Mouse (Mus musculus) heart, postnatal 14 days (tissue): ENCODE measurements around the gene Nfkb1. TPM values are rescaled to one million over a fixed set of nuclear protein-coding genes. Genes with fewer than 3 reads are reported as not detected.

Source experiments
- DNase-seq, 2 experiments: peaks; one replicate each; pipeline ENCODE4 v3.0.0; 2021 to 2022
- intact Hi-C: fragments of 180-260 bp; cut with DNase I; formaldehyde crosslinking; loops from one replicate; pipeline ENCODE4 v1.15.1; 2025
- total RNA-seq, 2 experiments: library from RNA; stranded (reverse); gene quantifications; 2 replicates each; pipeline ENCODE4 v1.2.3; 2021

Nfkb1 gene
- total RNA-seq, 2 experiments from 2014 or later, result 44.1 to 45.4 TPM

- intact Hi-C loops, result loop anchor here (5.0 kb wide), 1 partner anchor 55 kb away; the partner anchor contains the start of gene Nfkb1
- no peak for DNase-seq
Measured at GRCm38 (mm10) chr3:135637592-135637991, 53.8 kb downstream of the Nfkb1 start.

GRCm38 (mm10) chr3:135636454-135636853 lies 54.9 kb downstream of the Nfkb1 start:
- no peak for DNase-seq
- intact Hi-C loops, result loop anchor here (5.0 kb wide), 1 partner anchor 56 kb away; the partner anchor contains the start of gene Nfkb1

GRCm38 (mm10) chr3:135635646-135636434 lies 55.5 kb downstream of the Nfkb1 start:
- DNase-seq, result no peak
- intact Hi-C loops, result loop anchor here (5.0 kb wide), 1 partner anchor 56 kb away; the partner anchor contains the start of gene Nfkb1

- no peak for DNase-seq
- intact Hi-C loops, result loop anchor here (5.0 kb wide), 1 partner anchor 57 kb away; the partner anchor contains the start of gene Nfkb1
Measured at GRCm38 (mm10) chr3:135635030-135635429, 56.3 kb downstream of the Nfkb1 start.

GRCm38 (mm10) chr3:135634275-135634674 lies 57.1 kb downstream of the Nfkb1 start:
- intact Hi-C loops, result no loop called here
- DNase-seq, result no peak

GRCm38 (mm10) chr3:135631856-135632255 lies 59.5 kb downstream of the Nfkb1 start:
- DNase-seq, result no peak
- intact Hi-C loops, result no loop called here

GRCm38 (mm10) chr3:135631096-135631457 lies 60.3 kb downstream of the Nfkb1 start:
- intact Hi-C loops, result no loop called here
- no peak for DNase-seq

GRCm38 (mm10) chr3:135630430-135631095 lies 60.8 kb downstream of the Nfkb1 start:
- intact Hi-C loops, result no loop called here
- no peak for DNase-seq

GRCm38 (mm10) chr3:135629830-135630355 lies 61.5 kb downstream of the Nfkb1 start:
- intact Hi-C loops, result loop anchor here (5.0 kb wide), 1 partner anchor 97 kb away; no protein-coding TSS in a partner anchor
- no peak for DNase-seq

GRCm38 (mm10) chr3:135628706-135629169 lies 62.6 kb downstream of the Nfkb1 start:
- intact Hi-C loops, result loop anchor here (5.0 kb wide), 1 partner anchor 99 kb away; no protein-coding TSS in a partner anchor
- no peak for DNase-seq

GRCm38 (mm10) chr3:135628000-135628705 lies 63.2 kb downstream of the Nfkb1 start:
- intact Hi-C loops, result loop anchor here (5.0 kb wide), 1 partner anchor 99 kb away; no protein-coding TSS in a partner anchor
- no peak for DNase-seq

GRCm38 (mm10) chr3:135625290-135625689 lies 66.1 kb downstream of the Nfkb1 start:
- no peak for DNase-seq
- intact Hi-C loops, result loop anchor here (5.0 kb wide), 1 partner anchor 102 kb away; no protein-coding TSS in a partner anchor

GRCm38 (mm10) chr3:135616730-135617129 lies 74.6 kb downstream of the Nfkb1 start:
- DNase-seq, result no peak
- intact Hi-C loops, result no loop called here

GRCm38 (mm10) chr3:135614376-135614775 lies 77.0 kb downstream of the Nfkb1 start:
- DNase-seq, result no peak
- intact Hi-C loops, result no loop called here

- no peak for DNase-seq
- intact Hi-C loops, result no loop called here
Measured at GRCm38 (mm10) chr3:135610221-135610620, 81.1 kb downstream of the Nfkb1 start.

GRCm38 (mm10) chr3:135607660-135608473 lies 83.5 kb downstream of the Nfkb1 start:
- DNase-seq, result peak in 1 of 2 experiments; percentile 32
- intact Hi-C loops, result loop anchor here (5.0 kb wide), 1 partner anchor 84 kb away; the partner anchor contains the start of gene Nfkb1

GRCm38 (mm10) chr3:135607021-135607420 lies 84.3 kb downstream of the Nfkb1 start:
- DNase-seq, result no peak
- intact Hi-C loops, result loop anchor here (5.0 kb wide), 1 partner anchor 85 kb away; the partner anchor contains the start of gene Nfkb1

GRCm38 (mm10) chr3:135606592-135606991 lies 84.8 kb downstream of the Nfkb1 start:
- DNase-seq, result no peak
- intact Hi-C loops, result loop anchor here (5.0 kb wide), 1 partner anchor 86 kb away; the partner anchor contains the start of gene Nfkb1

- intact Hi-C loops, result loop anchor here (5.0 kb wide), 1 partner anchor 87 kb away; the partner anchor contains the start of gene Nfkb1
- DNase-seq, result no peak
Measured at GRCm38 (mm10) chr3:135605474-135605873, 85.9 kb downstream of the Nfkb1 start.
